Mouse (Mus musculus) c-Kit-positive CD71-positive TER-119-positive erythroid progenitor cells, embryonic 14.5 days (primary cell): ENCODE measurements around the gene Gm35134.
"Not testable (repeated sequence)": the region's sequence is repeated elsewhere in the genome, so short reads cannot be mapped to it uniquely, and the experiment has no call there.

Experiments used
- DNase-seq: peaks from one replicate; pipeline ENCODE4 v3.0.0-alpha.2; 2013; ENCODE audit warnings: low spot score

Gene Gm35134

GRCm38 (mm10) chrY:19112707-19113106 lies at the start of gene Gm35134:
Gm35134 (plus strand) TSS chrY:19113007.
- not testable (repeated sequence) for DNase-seq
